Mouse (Mus musculus): Measurements from ENCODE around the gene Fzd4.

DNA sequence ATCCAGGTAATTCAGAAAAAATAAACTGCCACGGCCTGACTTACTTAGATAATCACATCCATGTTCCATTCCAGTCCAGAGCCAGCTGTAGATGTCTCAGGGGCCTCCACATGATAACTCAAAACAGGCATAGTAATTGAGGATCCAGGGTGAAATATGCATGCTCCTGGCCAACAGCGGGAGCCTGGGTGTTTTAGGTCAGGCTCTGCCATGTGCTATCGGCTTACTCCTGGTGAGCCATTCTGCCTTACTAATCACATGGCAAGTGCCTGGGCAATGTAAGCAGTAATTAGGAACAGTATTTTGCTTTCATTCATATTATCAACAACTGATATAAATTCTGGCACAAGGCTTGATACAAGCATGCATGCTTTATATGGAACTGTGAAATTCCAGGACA is 57.2 kb downstream of the Fzd4 start:
- no peak for TF ChIP-seq POLR2A (IDR thresholded peaks at IDR 0.05; ENCODE audit: insufficient read depth, low read depth, low read length)
- no peak for TF ChIP-seq CTCF (IDR thresholded peaks at IDR 0.05; ENCODE audit: insufficient read depth, low read depth, low read length)
